In genomic region chr6:90661029-90661399, GRCm38 (mm10) we compare ENCODE assay signal across 11 mouse cellular contexts. TPM values are rescaled to one million over a fixed set of nuclear protein-coding genes. Genes with fewer than 3 reads are reported as not detected.
A peak's percentile ranks its signal among the peaks of the same experiment; 100 is the strongest.
DNase-seq lines count a peak whose midpoint lies in the region; ATAC-seq and TF ChIP-seq lines count a peak whose summit lies in the region.
"Had no signal": no experiment of that assay in that cellular context is flagged by ENCODE, and none has a peak within 500 bp of the region (broad histone marks: within the 10 kb centered on the region; RNA-seq: fewer than 3 reads in every experiment).

No protein-coding gene starts in this region.

- WGBS in forebrain, embryonic 10.5 days: 89% methylated on average over 11 of the region's 11 CpGs
- 91% methylated on average over 11 of the region's 11 CpGs for WGBS in forebrain, embryonic 14.5 days
- 63% methylated on average over 11 of the region's 11 CpGs for WGBS in kidney, postnatal 0 days

- no peaks in the 10 kb centered on the region for H3K9me3 ChIP-seq in forebrain, embryonic 10.5 days
- no peaks in the 10 kb centered on the region for H3K9me3 ChIP-seq in forebrain, embryonic 14.5 days (replicated peaks; ENCODE audit: control insufficient read depth, low read length)
- H3K9me3 ChIP-seq in kidney, postnatal 0 days (replicated peaks; ENCODE audit: low read length): no peaks in the 10 kb centered on the region
- H3K9me3 ChIP-seq: forebrain, embryonic 15.5 days; midbrain, embryonic 10.5 days had no signal

- H3K4me1 ChIP-seq in forebrain, embryonic 10.5 days: 0 out of 2 replicates have a peak, but pooled peaks cover 2% of the 10 kb centered on the region
- H3K4me1 ChIP-seq in forebrain, embryonic 14.5 days (ENCODE audit: control insufficient read depth, insufficient read depth, low read length): no peaks in the 10 kb centered on the region
- H3K4me1 ChIP-seq in kidney, postnatal 0 days (replicated peaks; ENCODE audit: insufficient read depth, low read length): peaks cover 12% of the 10 kb centered on the region; the same call in 1 of the 2 replicates
- H3K4me1 ChIP-seq: forebrain, embryonic 15.5 days had no signal

- ATAC-seq in forebrain, embryonic 14.5 days: no peak
- peak; percentile 53 for ATAC-seq in kidney, postnatal 0 days (replicated peaks; ENCODE audit: low FRiP score, low read depth)
- peak; percentile 7; the same call in 1 of the 2 replicates for ATAC-seq in erythroblast, adult 5-6 weeks (replicated peaks; ENCODE audit: low FRiP score, poor library complexity, severe bottlenecking)
- ATAC-seq: forebrain, embryonic 15.5 days had no signal

- intact Hi-C loops in gastrocnemius, postnatal 36 days (cut with DNase I): no loop called here

- no peak overlapping the region for H3K9ac ChIP-seq in forebrain, embryonic 14.5 days (ENCODE audit: low read length)
- H3K9ac ChIP-seq in kidney, postnatal 0 days (ENCODE audit: low read depth, low read length): no peak overlapping the region
- H3K9ac ChIP-seq: forebrain, embryonic 15.5 days had no signal

- no peak for TF ChIP-seq CTCF in kidney, postnatal 0 days (IDR thresholded peaks at IDR 0.05; ENCODE audit: low read depth)

- no peak overlapping the region for H3K4me2 ChIP-seq in forebrain, embryonic 14.5 days (ENCODE audit: low read length)
- no peak overlapping the region for H3K4me2 ChIP-seq in kidney, postnatal 0 days (ENCODE audit: low read length)
- H3K4me2 ChIP-seq: forebrain, embryonic 15.5 days had no signal

- H3K36me3 ChIP-seq in forebrain, embryonic 10.5 days (replicated peaks): peaks cover 53% of the 10 kb centered on the region
- H3K36me3 ChIP-seq in forebrain, embryonic 14.5 days (ENCODE audit: control insufficient read depth, insufficient read depth, low read length): peaks cover 46% of the 10 kb centered on the region
- peaks cover 12% of the 10 kb centered on the region; the same call in 1 of the 2 replicates for H3K36me3 ChIP-seq in kidney, postnatal 0 days (ENCODE audit: insufficient read depth, low read length)

- H3K27ac ChIP-seq in forebrain, embryonic 10.5 days: peak overlapping the region; percentile 25; the same call in 1 of the 2 replicates
- H3K27ac ChIP-seq in forebrain, embryonic 14.5 days (ENCODE audit: low read depth, low read length): no peak overlapping the region
- H3K27ac ChIP-seq in kidney, postnatal 0 days: peak overlapping the region; percentile 27; the same call in 1 of the 2 replicates
- H3K27ac ChIP-seq: forebrain, embryonic 15.5 days; midbrain, embryonic 10.5 days had no signal

- H3K27me3 ChIP-seq in forebrain, embryonic 10.5 days (ENCODE audit: poor library complexity, severe bottlenecking): no peaks in the 10 kb centered on the region
- no peaks in the 10 kb centered on the region for H3K27me3 ChIP-seq in forebrain, embryonic 14.5 days (replicated peaks; ENCODE audit: control insufficient read depth, insufficient read depth, low read length)
- H3K27me3 ChIP-seq in kidney, postnatal 0 days (ENCODE audit: insufficient read depth, low read length): no peaks in the 10 kb centered on the region
- H3K27me3 ChIP-seq: forebrain, embryonic 15.5 days had no signal

- DNase-seq in forebrain, embryonic 10.5 days (ENCODE audit: extremely low spot score, low spot score): no peak
- DNase-seq in forebrain, embryonic 14.5 days (ENCODE audit: low spot score): no peak
- DNase-seq in kidney, postnatal 0 days (ENCODE audit: low spot score): peak; percentile 31
- no peak for DNase-seq in kidney, postnatal 14 days
- DNase-seq in A20 (ENCODE audit: low read depth, low spot score): peak; percentile 66
- DNase-seq in gastrocnemius, postnatal 36 days: no peak
- no peak for DNase-seq in ovary, postnatal 14 days (ENCODE audit: low spot score)
- DNase-seq: heart, postnatal 10 days had no signal

- no peak overlapping the region for H3K4me3 ChIP-seq in forebrain, embryonic 10.5 days
- no peak overlapping the region for H3K4me3 ChIP-seq in forebrain, embryonic 14.5 days (ENCODE audit: low read depth, low read length)
- no peak overlapping the region for H3K4me3 ChIP-seq in kidney, postnatal 0 days (replicated peaks; ENCODE audit: low read depth, low read length)
- H3K4me3 ChIP-seq: forebrain, embryonic 15.5 days; midbrain, embryonic 10.5 days had no signal

RNA-seq across cellular contexts. Expression of gene Slc41a3, which starts 56.5 kb away (rescaled TPM):
- polyA plus RNA-seq in forebrain, embryonic 10.5 days (2016; fragmentation: Nextera tagmentation; extraction: Ambion mirVana): 1.4 and 2.3 TPM in 2 replicates
- 2.0 and 2.1 TPM in 2 replicates for polyA plus RNA-seq in forebrain, embryonic 14.5 days (2014; fragmentation: Nextera tagmentation; extraction: Ambion mirVana)
- polyA plus RNA-seq in kidney, postnatal 0 days (2015; fragmentation: Nextera tagmentation; extraction: Ambion mirVana): 5.6 and 6.3 TPM in 2 replicates
- total RNA-seq in erythroblast, adult 5-6 weeks (2015; ENCODE audit: low replicate concordance): 1.3 and 1.5 TPM in 2 replicates
- total RNA-seq in erythroblast, adult 5-6 weeks (2017; ENCODE audit: low replicate concordance): 1.8 and 2.7 TPM in 2 replicates
- total RNA-seq in gastrocnemius, postnatal 36 days (2021): 10 to 100 TPM; 61.5 to 75.4 TPM

Comparison
In these comparisons a context has a peak if more than half of its experiments do, and no peak if none do; other contexts are left out.
1. DNase-seq: peak in kidney, postnatal 0 days (single experiment) and A20 (single experiment); none in forebrain, embryonic 10.5 days (single experiment), forebrain, embryonic 14.5 days (single experiment), kidney, postnatal 14 days (single experiment), gastrocnemius, postnatal 36 days (0 of 2) and ovary, postnatal 14 days (single experiment).